Mouse (Mus musculus): ENCODE measurements around the gene Lrrc27.

- TF ChIP-seq CHD2 (IDR thresholded peaks at IDR 0.05; ENCODE audit: low read depth, low read length) (no peak), ZNF384 (IDR thresholded peaks at IDR 0.05; ENCODE audit: low read depth, low read length) (no peak)
These were observed 3.2 kb downstream of the Lrrc27 start for GRCm38 (mm10) chr7:139215946-139216345.
